Mouse (Mus musculus) small intestine, adult 2 months (tissue): ENCODE results near the gene Gm11273.

Source experiments
- CTCF ChIP-seq: fragments of 200-500 bp; IDR thresholded peaks from 2 replicates; pipeline ENCODE4 v1.5.1; 2012; ENCODE audit warnings: low read depth, mild to moderate bottlenecking, control low read depth, inconsistent platforms, low read length, moderate library complexity, mixed read lengths; ENCODE audit not compliant: insufficient replicate concordance, insufficient read length; ENCODE audit errors: extremely low read depth
- POLR2A ChIP-seq: fragments of 200-500 bp; IDR thresholded peaks from 2 replicates; pipeline ENCODE4 v1.6.1; 2012; ENCODE audit warnings: low read depth, mild to moderate bottlenecking, control low read depth, inconsistent platforms, low read length, moderate library complexity

- TF ChIP-seq POLR2A, result no peak
- TF ChIP-seq CTCF, result no peak
These were observed 48.3 kb upstream of the Gm11273 start for GRCm38 (mm10) chr13:21549487-21549886.
